Mouse (Mus musculus): ENCODE measurements at regions not wholly inside any gene's neighbourhood (a gene's known extent, or its start where the extent isn't known, plus 50 kb on each side); places are given as distances from the start of the nearest gene placed in this dataset.

DNA sequence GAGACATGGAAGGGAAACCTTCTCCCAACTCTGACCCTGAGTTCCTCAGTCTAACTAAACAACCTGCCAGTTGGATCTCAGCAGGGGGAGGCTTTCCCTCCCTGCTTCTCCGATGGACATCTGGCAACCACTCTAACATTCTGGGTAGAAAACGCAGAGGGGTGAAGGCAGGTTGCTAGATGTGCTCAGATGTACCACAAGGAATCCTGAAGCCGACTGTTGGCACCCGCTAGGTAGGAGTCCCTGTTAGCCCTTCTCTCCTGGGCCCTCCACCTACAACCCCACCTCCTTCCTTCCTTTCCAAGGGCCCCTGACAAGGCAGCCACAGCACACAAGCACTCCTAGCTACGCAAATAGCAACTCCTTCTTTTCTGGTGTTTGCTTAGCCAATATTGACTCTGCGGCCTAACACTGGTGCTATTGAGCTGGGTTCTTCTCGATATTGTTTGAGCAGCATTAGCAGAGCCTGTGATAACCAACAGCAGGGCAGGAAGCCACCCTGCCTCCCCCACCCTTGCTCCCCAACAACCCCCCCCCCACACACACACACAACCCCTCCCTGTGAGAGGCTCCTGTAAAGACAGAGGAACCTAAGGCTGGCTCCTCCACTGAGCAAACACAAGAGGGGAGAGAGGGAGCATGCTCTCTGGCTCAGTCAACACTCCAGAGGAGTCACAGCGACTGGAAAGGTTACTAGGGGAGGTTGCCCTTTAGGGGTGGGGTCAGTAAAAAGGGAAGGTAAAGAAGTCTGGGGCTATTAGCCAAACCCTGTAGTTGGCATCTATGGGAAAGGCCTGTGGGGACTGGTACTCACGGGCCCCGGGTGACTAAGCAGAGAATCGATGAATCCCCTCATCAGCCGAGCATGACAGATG, 105.8 kb downstream of the Rplp1 start:
- H3K4me1 ChIP-seq (ENCODE audit: control insufficient read depth, insufficient read depth, low read length): no peaks in the 10 kb centered on the region
- no peaks in the 10 kb centered on the region for H3K36me3 ChIP-seq (ENCODE audit: control insufficient read depth, insufficient read depth, low read length, poor library complexity, severe bottlenecking)
- H3K9ac ChIP-seq (ENCODE audit: low read depth, poor library complexity, severe bottlenecking): no peak overlapping the region
- TF ChIP-seq EP300 (IDR thresholded peaks at IDR 0.05; ENCODE audit: insufficient read depth, low read depth, low read length): no peak
- TF ChIP-seq CTCF (IDR thresholded peaks at IDR 0.05; ENCODE audit: low read depth, low read length): no peak
- TF ChIP-seq POLR2A (IDR thresholded peaks at IDR 0.05; ENCODE audit: insufficient read depth, low read length): no peak
- H3K27ac ChIP-seq (ENCODE audit: insufficient read depth, low read length): no peak overlapping the region
- no peaks in the 10 kb centered on the region for H3K9me3 ChIP-seq (replicated peaks; ENCODE audit: control insufficient read depth, insufficient read depth, low read length, poor library complexity, severe bottlenecking)
- H3K4me3 ChIP-seq (ENCODE audit: low read depth, low read length): no peak overlapping the region
- no peaks in the 10 kb centered on the region for H3K27me3 ChIP-seq (ENCODE audit: control insufficient read depth, insufficient read depth, low read length, poor library complexity, severe bottlenecking)

DNA sequence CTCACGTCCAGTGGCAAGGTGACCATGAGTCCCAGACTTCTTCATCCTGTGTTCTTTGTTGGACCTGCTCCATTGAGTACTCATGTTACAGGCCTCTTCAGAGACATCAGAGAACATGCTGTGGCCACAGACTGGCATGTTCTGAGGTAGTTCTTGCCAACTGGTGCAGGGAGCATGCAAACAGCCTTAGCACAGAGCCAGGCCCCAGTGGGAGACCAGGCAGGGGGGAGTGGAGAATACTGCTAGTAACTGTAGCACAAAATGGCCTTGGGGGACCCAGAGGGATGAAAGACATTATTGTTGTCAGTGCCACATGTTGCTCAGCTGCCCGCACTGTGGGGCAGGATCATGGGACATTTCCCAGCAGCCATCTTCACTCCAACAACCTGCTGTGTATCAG, 108.4 kb downstream of the Rplp1 start:
- Histone ChIP-seq H3K36me3 (ENCODE audit: control insufficient read depth, insufficient read depth, low read length, poor library complexity, severe bottlenecking) (no peaks in the 10 kb centered on the region), H3K4me3 (ENCODE audit: low read depth, low read length) (no peak overlapping the region), H3K9me3 (replicated peaks; ENCODE audit: control insufficient read depth, insufficient read depth, low read length, poor library complexity, severe bottlenecking) (no peaks in the 10 kb centered on the region), H3K27me3 (ENCODE audit: control insufficient read depth, insufficient read depth, low read length, poor library complexity, severe bottlenecking) (no peaks in the 10 kb centered on the region), H3K27ac (ENCODE audit: insufficient read depth, low read length) (no peak overlapping the region), H3K9ac (ENCODE audit: low read depth, poor library complexity, severe bottlenecking) (no peak overlapping the region), H3K4me1 (ENCODE audit: control insufficient read depth, insufficient read depth, low read length) (no peaks in the 10 kb centered on the region)
- no peak for TF ChIP-seq CTCF (IDR thresholded peaks at IDR 0.05; ENCODE audit: low read depth, low read length)
- no peak for TF ChIP-seq EP300 (IDR thresholded peaks at IDR 0.05; ENCODE audit: insufficient read depth, low read depth, low read length)
- TF ChIP-seq POLR2A (IDR thresholded peaks at IDR 0.05; ENCODE audit: insufficient read depth, low read length): no peak

DNA sequence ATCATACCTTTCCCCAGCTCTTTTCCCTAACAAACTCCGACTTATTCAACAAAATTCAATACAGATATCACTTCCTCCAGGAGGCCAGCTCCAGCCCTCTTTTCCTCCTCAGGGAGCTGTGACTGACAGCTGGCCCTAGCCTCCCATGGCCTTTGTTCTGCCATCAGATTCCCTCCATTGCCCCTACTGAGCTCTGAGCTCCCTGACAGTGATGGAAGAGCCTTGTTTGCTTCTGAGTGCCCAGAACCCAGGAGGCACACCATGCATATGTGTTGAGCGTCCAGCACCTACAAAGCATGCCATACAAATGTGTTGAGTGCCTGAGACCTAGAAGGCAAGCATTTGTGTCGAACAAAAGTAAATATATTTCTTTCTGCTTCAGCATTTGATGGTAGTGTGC, 110.8 kb downstream of the Rplp1 start:
- Histone ChIP-seq H3K27ac (ENCODE audit: insufficient read depth, low read length) (no peak overlapping the region), H3K27me3 (ENCODE audit: control insufficient read depth, insufficient read depth, low read length, poor library complexity, severe bottlenecking) (no peaks in the 10 kb centered on the region), H3K4me3 (ENCODE audit: low read depth, low read length) (no peak overlapping the region), H3K9ac (ENCODE audit: low read depth, poor library complexity, severe bottlenecking) (no peak overlapping the region), H3K36me3 (ENCODE audit: control insufficient read depth, insufficient read depth, low read length, poor library complexity, severe bottlenecking) (no peaks in the 10 kb centered on the region), H3K9me3 (replicated peaks; ENCODE audit: control insufficient read depth, insufficient read depth, low read length, poor library complexity, severe bottlenecking) (no peaks in the 10 kb centered on the region), H3K4me1 (ENCODE audit: control insufficient read depth, insufficient read depth, low read length) (no peaks in the 10 kb centered on the region)
- TF ChIP-seq EP300 (IDR thresholded peaks at IDR 0.05; ENCODE audit: insufficient read depth, low read depth, low read length) (no peak), POLR2A (IDR thresholded peaks at IDR 0.05; ENCODE audit: insufficient read depth, low read length) (no peak), CTCF (IDR thresholded peaks at IDR 0.05; ENCODE audit: low read depth, low read length) (no peak)

DNA sequence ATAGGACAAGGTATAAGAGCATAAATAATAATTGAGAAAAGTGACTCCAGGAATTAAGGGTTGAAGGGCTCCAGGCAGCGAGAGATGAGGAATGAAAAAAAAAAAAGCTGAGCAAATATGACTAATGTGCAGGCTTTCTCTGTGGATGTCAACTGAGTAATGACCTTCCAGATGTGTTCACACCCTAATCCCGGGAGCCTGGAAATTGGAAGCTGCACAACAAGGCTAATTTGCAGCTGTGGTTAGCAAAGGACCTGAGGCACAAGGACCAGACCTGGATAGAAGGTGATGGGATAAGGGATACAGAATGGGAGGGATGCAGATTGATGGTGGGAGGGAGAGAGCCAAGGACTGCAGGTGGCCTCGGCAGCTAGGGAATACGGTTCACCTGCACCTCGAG, 111.6 kb downstream of the Rplp1 start:
- H3K4me1 ChIP-seq (ENCODE audit: control insufficient read depth, insufficient read depth, low read length): no peaks in the 10 kb centered on the region
- no peak overlapping the region for H3K9ac ChIP-seq (ENCODE audit: low read depth, poor library complexity, severe bottlenecking)
- no peak overlapping the region for H3K4me3 ChIP-seq (ENCODE audit: low read depth, low read length)
- H3K27ac ChIP-seq (ENCODE audit: insufficient read depth, low read length): no peak overlapping the region
- no peaks in the 10 kb centered on the region for H3K27me3 ChIP-seq (ENCODE audit: control insufficient read depth, insufficient read depth, low read length, poor library complexity, severe bottlenecking)
- H3K9me3 ChIP-seq (replicated peaks; ENCODE audit: control insufficient read depth, insufficient read depth, low read length, poor library complexity, severe bottlenecking): no peaks in the 10 kb centered on the region
- H3K36me3 ChIP-seq (ENCODE audit: control insufficient read depth, insufficient read depth, low read length, poor library complexity, severe bottlenecking): no peaks in the 10 kb centered on the region
- TF ChIP-seq CTCF (IDR thresholded peaks at IDR 0.05; ENCODE audit: low read depth, low read length) (no peak), EP300 (IDR thresholded peaks at IDR 0.05; ENCODE audit: insufficient read depth, low read depth, low read length) (no peak), POLR2A (IDR thresholded peaks at IDR 0.05; ENCODE audit: insufficient read depth, low read length) (no peak)

DNA sequence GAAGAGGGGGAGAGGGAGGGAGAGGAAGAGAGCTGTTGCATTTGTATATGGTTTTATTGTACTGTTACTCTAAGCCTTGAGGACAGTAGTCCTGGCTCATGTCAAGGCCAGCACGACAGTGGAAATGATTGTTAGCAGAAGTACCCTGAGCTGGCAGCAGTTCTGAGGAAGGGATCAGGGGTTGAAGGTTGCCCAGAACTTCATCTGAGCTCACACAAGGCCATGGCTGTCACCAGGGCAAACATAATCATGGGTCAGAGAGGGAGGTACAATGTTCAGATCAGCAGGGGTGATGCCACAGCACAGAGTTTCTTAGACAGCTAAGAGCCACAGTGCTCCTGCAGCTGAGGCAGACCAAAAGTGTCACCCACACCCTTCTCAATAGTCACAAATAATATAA, 114.8 kb downstream of the Rplp1 start:
- TF ChIP-seq POLR2A (IDR thresholded peaks at IDR 0.05; ENCODE audit: insufficient read depth, low read length) (no peak), CTCF (IDR thresholded peaks at IDR 0.05; ENCODE audit: low read depth, low read length) (no peak), EP300 (IDR thresholded peaks at IDR 0.05; ENCODE audit: insufficient read depth, low read depth, low read length) (no peak)

DNA sequence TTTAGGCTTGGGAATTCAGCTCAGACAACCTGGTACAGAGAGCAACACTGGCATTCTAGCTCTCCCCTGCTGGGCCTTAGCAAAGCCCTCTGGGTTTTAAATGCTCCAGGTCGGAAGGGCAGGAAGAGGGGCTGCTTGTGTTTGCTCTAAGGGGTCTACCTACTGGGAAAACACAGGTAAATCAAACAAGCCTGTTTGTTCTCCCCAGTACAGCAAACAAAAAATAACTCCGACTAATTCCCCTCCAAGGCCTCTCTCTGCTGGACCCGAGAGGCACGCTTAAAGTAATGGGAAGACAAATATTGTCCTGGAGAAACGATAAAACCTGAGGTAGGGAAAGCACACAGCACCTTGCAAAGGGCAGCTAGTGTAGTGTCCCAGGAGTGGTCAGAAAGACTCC, 118.4 kb downstream of the Rplp1 start:
- Histone ChIP-seq H3K27ac (ENCODE audit: insufficient read depth, low read length) (no peak overlapping the region), H3K36me3 (ENCODE audit: control insufficient read depth, insufficient read depth, low read length, poor library complexity, severe bottlenecking) (no peaks in the 10 kb centered on the region), H3K27me3 (ENCODE audit: control insufficient read depth, insufficient read depth, low read length, poor library complexity, severe bottlenecking) (no peaks in the 10 kb centered on the region), H3K4me3 (ENCODE audit: low read depth, low read length) (no peak overlapping the region), H3K9ac (ENCODE audit: low read depth, poor library complexity, severe bottlenecking) (no peak overlapping the region), H3K9me3 (replicated peaks; ENCODE audit: control insufficient read depth, insufficient read depth, low read length, poor library complexity, severe bottlenecking) (no peaks in the 10 kb centered on the region), H3K4me1 (ENCODE audit: control insufficient read depth, insufficient read depth, low read length) (no peaks in the 10 kb centered on the region)
- TF ChIP-seq EP300 (IDR thresholded peaks at IDR 0.05; ENCODE audit: insufficient read depth, low read depth, low read length) (no peak), CTCF (IDR thresholded peaks at IDR 0.05; ENCODE audit: low read depth, low read length) (no peak), POLR2A (IDR thresholded peaks at IDR 0.05; ENCODE audit: insufficient read depth, low read length) (no peak)

More for the DNA sequence above, 114.8 kb downstream of the Rplp1 start:
- no peaks in the 10 kb centered on the region for H3K36me3 ChIP-seq (ENCODE audit: control insufficient read depth, insufficient read depth, low read length, poor library complexity, severe bottlenecking)
- no peaks in the 10 kb centered on the region for H3K9me3 ChIP-seq (replicated peaks; ENCODE audit: control insufficient read depth, insufficient read depth, low read length, poor library complexity, severe bottlenecking)
- H3K9ac ChIP-seq (ENCODE audit: low read depth, poor library complexity, severe bottlenecking): no peak overlapping the region
- no peaks in the 10 kb centered on the region for H3K4me1 ChIP-seq (ENCODE audit: control insufficient read depth, insufficient read depth, low read length)
- no peak overlapping the region for H3K4me3 ChIP-seq (ENCODE audit: low read depth, low read length)
- H3K27ac ChIP-seq (ENCODE audit: insufficient read depth, low read length): no peak overlapping the region
- H3K27me3 ChIP-seq (ENCODE audit: control insufficient read depth, insufficient read depth, low read length, poor library complexity, severe bottlenecking): no peaks in the 10 kb centered on the region
